Mouse (Mus musculus): ENCODE results near the gene Gm4737.
"Not testable (repeated sequence)": the region's sequence is repeated elsewhere in the genome, so short reads cannot be mapped to it uniquely, and the experiment has no call there.

The Gm4737 gene

GRCm38 (mm10) chr16:46154832-46155231 lies at the start of gene Gm4737:
Gm4737 (minus strand) TSS chr16:46155077.
- not testable (repeated sequence) for DNase-seq

GRCm38 (mm10) chr16:46195792-46196191 lies 40.9 kb upstream of the Gm4737 start:
- DNase-seq, result no peak

GRCm38 (mm10) chr16:46183096-46183495 lies 28.2 kb upstream of the Gm4737 start:
- DNase-seq, result no peak

- no peak for DNase-seq
Measured at GRCm38 (mm10) chr16:46178121-46178801, 23.4 kb upstream of the Gm4737 start.

GRCm38 (mm10) chr16:46173039-46173438 lies 18.2 kb upstream of the Gm4737 start:
- no peak for DNase-seq

GRCm38 (mm10) chr16:46166971-46167370 lies 12.1 kb upstream of the Gm4737 start:
- no peak for DNase-seq

- DNase-seq, result no peak
Measured at GRCm38 (mm10) chr16:46165305-46165704, 10.4 kb upstream of the Gm4737 start.

- no peak for DNase-seq
Measured at GRCm38 (mm10) chr16:46151141-46151540, 3.7 kb downstream of the Gm4737 start.

GRCm38 (mm10) chr16:46148661-46149341 lies 6.1 kb downstream of the Gm4737 start:
- peak in 1 of 2 experiments; percentile 2 for DNase-seq

GRCm38 (mm10) chr16:46146962-46147361 lies 7.9 kb downstream of the Gm4737 start:
- DNase-seq, result no peak

GRCm38 (mm10) chr16:46122238-46122637 lies 32.6 kb downstream of the Gm4737 start:
- no peak for DNase-seq

- DNase-seq, result peak; percentile 37 to 42
Measured at GRCm38 (mm10) chr16:46121420-46121819, 33.5 kb downstream of the Gm4737 start.

GRCm38 (mm10) chr16:46120607-46121006 lies 34.3 kb downstream of the Gm4737 start:
- DNase-seq, result no peak

- DNase-seq, result no peak
Measured at GRCm38 (mm10) chr16:46120020-46120419, 34.9 kb downstream of the Gm4737 start, which contains the start of gene Cd96. Cd96 (minus strand) TSS chr16:46120251.

- no peak for DNase-seq
Measured at GRCm38 (mm10) chr16:46117645-46118044, 37.2 kb downstream of the Gm4737 start.

- no peak for DNase-seq
Measured at GRCm38 (mm10) chr16:46114727-46115126, 40.1 kb downstream of the Gm4737 start.

GRCm38 (mm10) chr16:46109536-46109935 lies 45.3 kb downstream of the Gm4737 start:
- DNase-seq, result no peak

GRCm38 (mm10) chr16:46107431-46107830 lies 47.4 kb downstream of the Gm4737 start:
- DNase-seq, result no peak

GRCm38 (mm10) chr16:46104491-46104890 lies 50.4 kb downstream of the Gm4737 start:
- DNase-seq, result no peak

Data from kidney, postnatal 4 days (tissue).